Mouse (Mus musculus) heart, embryonic 14.5 days (tissue): ENCODE data around the gene Gemin5. TPM values are rescaled to one million over a fixed set of nuclear protein-coding genes. Genes with fewer than 3 reads are reported as not detected.
"Not testable (repeated sequence)": the region's sequence is repeated elsewhere in the genome, so short reads cannot be mapped to it uniquely, and the experiment has no call there.

Source experiments
- ATAC-seq: fragments of 200-750 bp; cut with Nextera tagmentation; 2 replicates; pipeline ENCODE4 v1.8.0; 2017; ENCODE audit warnings: low read depth, moderate TSS enrichment; ENCODE audit not compliant: insufficient number of reproducible peaks, insufficient read depth, low FRiP score
- H3K27ac ChIP-seq, 2 experiments: fragments of 200-500 bp in 1 of 2; fragments of 300-500 bp in 1 of 2; sonication (generic) in 1 of 2; replicated peaks in 1 of 2; 2 replicates each; pipeline ENCODE4 v1.5.1; 2012 to 2014; ENCODE audit warnings: low read depth in 2 of 2, low read length in 2 of 2, control low read depth in 1 of 2, mild to moderate bottlenecking in 1 of 2, mixed read lengths in 1 of 2; ENCODE audit not compliant: control insufficient read depth in 1 of 2, insufficient read depth in 1 of 2
- H3K27me3 ChIP-seq: fragments of 300-500 bp; sonication (generic); 2 replicates; pipeline ENCODE4 v1.6.1; 2014; ENCODE audit warnings: mild to moderate bottlenecking, low read length, control low read depth; ENCODE audit not compliant: control insufficient read depth, insufficient read depth
- H3K36me3 ChIP-seq: fragments of 300-500 bp; sonication (generic); 2 replicates; pipeline ENCODE4 v1.6.1; 2014; ENCODE audit warnings: mild to moderate bottlenecking, control low read depth, low read length, mixed read lengths; ENCODE audit not compliant: control insufficient read depth, insufficient read depth
- H3K4me1 ChIP-seq, 2 experiments: fragments of 200-500 bp in 1 of 2; fragments of 300-500 bp in 1 of 2; sonication (generic) in 1 of 2; 2 replicates each; pipeline ENCODE4 v1.6.1; 2012 to 2014; ENCODE audit warnings: low read length in 2 of 2, control low read depth in 1 of 2, mixed read lengths in 1 of 2; ENCODE audit not compliant: control insufficient read depth in 2 of 2, insufficient read depth in 2 of 2
- H3K4me2 ChIP-seq: fragments of 300-500 bp; sonication (generic); 2 replicates; pipeline ENCODE4 v1.6.1; 2014; ENCODE audit warnings: mild to moderate bottlenecking, low read length
- H3K4me3 ChIP-seq, 2 experiments: fragments of 200-500 bp in 1 of 2; fragments of 300-500 bp in 1 of 2; sonication (generic) in 1 of 2; 2 replicates each; pipeline ENCODE4 v1.5.1; 2012 to 2014; ENCODE audit warnings: low read length in 2 of 2, mild to moderate bottlenecking in 2 of 2, control low read depth in 1 of 2, low read depth in 1 of 2, moderate library complexity in 1 of 2; ENCODE audit not compliant: control insufficient read depth in 1 of 2, insufficient read depth in 1 of 2
- H3K9ac ChIP-seq: fragments of 300-500 bp; sonication (generic); 2 replicates; pipeline ENCODE4 v1.6.1; 2014; ENCODE audit warnings: mild to moderate bottlenecking, low read length
- H3K9me3 ChIP-seq: fragments of 300-500 bp; sonication (generic); 2 replicates; pipeline ENCODE4 v1.6.1; 2016; ENCODE audit warnings: low read length, control low read depth; ENCODE audit not compliant: control insufficient read depth
- WGBS: fragments of 180-500 bp; shearing (Covaris S2); extraction: QIAGEN DNeasy Blood & Tissue Kit; methylation state at CpG from one replicate; pipeline ENCODE4 v1.1.7; 2014; 5-methylcytosine and 5-hydroxymethylcytosine counted together
- polyA plus RNA-seq: library from polyadenylated mRNA; unstranded; fragments of >200 nt; fragmentation: Nextera tagmentation; extraction: Ambion mirVana; gene quantifications from 2 replicates; pipeline ENCODE4 v1.2.1, GENCODE M21; 2014

Gemin5 gene
- 13.3 and 14.1 TPM in 2 replicates for polyA plus RNA-seq

DNA sequence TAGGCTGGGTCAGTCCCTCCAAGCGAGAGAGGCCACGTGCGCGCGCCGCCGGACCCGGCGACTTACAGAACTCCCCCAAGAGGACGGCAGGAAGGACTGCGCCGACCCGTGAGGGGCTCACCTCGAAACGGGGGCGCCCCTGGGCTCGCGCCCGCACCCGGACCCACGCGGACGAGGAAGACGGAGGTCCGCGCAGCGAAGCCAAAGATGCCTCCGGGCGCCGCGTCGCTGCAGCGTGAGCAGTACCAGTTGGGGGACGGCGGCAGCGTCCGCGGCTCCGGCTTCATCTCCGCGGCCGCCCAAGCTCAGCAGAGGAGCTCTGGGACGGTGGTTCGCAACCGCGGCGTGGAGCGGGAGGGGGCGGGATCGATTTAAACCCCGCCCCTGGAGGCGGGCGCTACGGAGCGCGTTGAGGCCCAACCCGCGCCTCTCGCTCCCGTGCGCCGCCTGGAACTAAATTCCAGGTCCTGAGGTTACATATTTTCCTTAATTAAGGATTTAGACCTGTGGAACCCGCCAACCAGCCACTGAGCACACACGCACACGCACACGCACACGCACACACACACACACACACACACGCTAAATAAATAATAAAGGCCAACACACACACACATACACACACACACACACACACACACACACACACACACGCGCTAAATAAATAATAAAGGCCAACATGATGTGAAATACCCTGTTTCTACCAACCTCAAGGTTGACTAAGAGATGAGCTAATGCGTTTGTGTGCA, at the start of gene Gemin5:
Gene Gemin5 (minus strand): TSS at position 373 of the 749 bp plus-strand sequence.
- Histone ChIP-seq H3K27ac (peak within 1 kb of the TSS; percentile 30 to 59), H3K4me3 (peak within 1 kb of the TSS; percentile 67 to 99), H3K4me2 (peak within 1 kb of the TSS; percentile 74), H3K4me1 (peaks cover 0 to 14% of the 10 kb centered on the region in 2 experiments; a peak in 3 of 4 replicates), H3K9ac (peak within 1 kb of the TSS; percentile 79), H3K27me3 (no peaks in the 10 kb centered on the region), H3K9me3 (no peaks in the 10 kb centered on the region), H3K36me3 (peaks cover 41% of the 10 kb centered on the region)
- WGBS: 2% methylated on average over 68 of the region's 71 CpGs
- peak; percentile 73 for ATAC-seq

DNA sequence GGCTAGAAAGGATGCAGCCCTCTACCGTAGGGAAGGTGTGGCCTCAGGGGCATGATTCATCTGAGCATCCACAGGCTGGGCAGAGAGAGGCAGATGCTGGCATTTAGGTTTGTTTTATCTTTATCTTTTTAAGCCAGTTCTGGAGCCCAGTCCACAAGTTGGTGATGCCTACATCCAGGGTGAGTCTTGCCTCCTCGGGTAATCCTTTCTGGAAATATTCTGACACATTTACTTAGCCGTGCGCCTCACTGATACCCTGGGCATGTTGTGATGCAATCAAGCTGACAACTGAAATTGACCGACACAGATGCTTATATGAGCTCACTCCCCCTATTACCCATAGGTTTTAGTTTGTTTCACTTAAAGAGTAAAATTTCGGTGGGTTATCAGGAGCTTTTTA, 48.5 kb upstream of the Gemin5 start:
- H3K4me3 ChIP-seq: no peak overlapping the region
- 80% methylated on average over 6 of the region's 6 CpGs for WGBS

GRCm38 (mm10) chr11:58215814-58216213, 47.5 kb upstream of the Gemin5 start:
- H3K4me2 ChIP-seq: peak overlapping the region; percentile 71
- no peak overlapping the region for H3K4me3 ChIP-seq
- 78% methylated on average over 5 of the region's 5 CpGs for WGBS
- H3K4me1 ChIP-seq: peaks cover 6 to 17% of the 10 kb centered on the region in 2 experiments
- no peaks in the 10 kb centered on the region for H3K36me3 ChIP-seq
- H3K27ac ChIP-seq: no peak overlapping the region
- H3K9ac ChIP-seq: no peak overlapping the region
- no peaks in the 10 kb centered on the region for H3K9me3 ChIP-seq
- ATAC-seq: no peak
- H3K27me3 ChIP-seq: no peaks in the 10 kb centered on the region

More for the DNA sequence above, 48.5 kb upstream of the Gemin5 start:
- Histone ChIP-seq H3K4me2 (no peak overlapping the region), H3K27me3 (no peaks in the 10 kb centered on the region), H3K4me1 (peaks cover 0 to 11% of the 10 kb centered on the region in 2 experiments; a peak in 2 of 4 replicates), H3K27ac (no peak overlapping the region), H3K36me3 (no peaks in the 10 kb centered on the region), H3K9ac (no peak overlapping the region), H3K9me3 (no peaks in the 10 kb centered on the region)
- no peak for ATAC-seq

DNA sequence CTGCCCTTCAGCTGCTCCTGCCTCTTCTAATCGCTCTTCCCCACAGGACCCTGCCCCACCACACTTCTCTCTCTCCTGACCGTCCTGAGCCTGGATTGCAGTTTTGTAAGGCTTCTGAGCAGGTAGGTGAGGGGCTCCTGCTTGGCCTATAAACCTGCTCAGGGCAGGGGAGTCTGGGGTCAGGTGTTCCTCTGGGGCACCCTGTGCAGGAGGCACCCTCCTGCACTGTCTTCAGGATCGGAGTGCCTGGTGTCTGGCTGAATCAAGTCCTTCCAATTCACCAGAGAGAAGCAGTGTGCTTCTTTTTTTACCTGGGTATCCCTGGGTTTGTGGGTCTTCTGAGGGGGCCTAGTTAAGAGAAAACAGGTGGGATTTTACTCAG, 46.7 kb upstream of the Gemin5 start:
- Histone ChIP-seq H3K4me2 (peak overlapping the region; percentile 71), H3K4me1 (peaks cover 7 to 17% of the 10 kb centered on the region in 2 experiments), H3K4me3 (peak overlapping the region; percentile 60 to 81), H3K9ac (peak overlapping the region; percentile 77)
- H3K27ac ChIP-seq, H3K36me3 ChIP-seq, H3K27me3 ChIP-seq, ATAC-seq, H3K9me3 ChIP-seq: not testable (repeated sequence)
- WGBS: 10% methylated on average over 2 of the region's 3 CpGs

DNA sequence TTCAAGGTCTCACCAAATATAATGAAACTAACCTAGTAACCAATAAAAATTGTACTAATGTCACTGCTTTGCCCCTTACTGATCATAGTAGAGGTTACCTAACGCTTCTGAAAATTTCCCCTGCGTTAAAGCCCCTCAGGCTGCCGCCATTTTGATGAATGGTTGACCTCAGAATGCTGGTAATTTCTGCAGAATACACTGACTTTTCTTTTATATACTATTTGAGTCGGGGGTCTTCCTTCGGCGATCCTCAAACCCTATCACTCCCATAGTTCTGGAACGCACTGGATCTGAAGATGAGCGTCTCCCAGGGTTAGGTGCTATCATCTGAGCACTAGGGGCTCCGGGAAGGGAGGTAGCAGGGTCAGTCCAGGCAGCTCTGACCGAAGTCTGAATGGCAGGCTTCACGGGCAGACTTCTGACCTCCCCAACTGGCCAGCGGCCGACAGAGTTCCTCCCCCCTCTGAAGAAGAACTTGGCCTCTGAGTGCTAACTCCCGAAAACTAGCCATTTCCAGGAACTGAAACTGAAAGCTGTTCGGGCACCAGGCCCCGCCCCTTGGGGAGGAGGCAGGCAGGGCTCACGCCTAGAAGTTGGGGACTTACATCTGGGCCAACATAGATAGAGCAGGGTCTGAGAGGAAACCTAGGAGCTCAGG, 46.2 kb upstream of the Gemin5 start:
- peak overlapping the region; percentile 60 to 81 for H3K4me3 ChIP-seq
- peak overlapping the region; percentile 71 for H3K4me2 ChIP-seq
- no peaks in the 10 kb centered on the region for H3K27me3 ChIP-seq
- H3K4me1 ChIP-seq: peaks cover 7 to 17% of the 10 kb centered on the region in 2 experiments
- 28% methylated on average over 15 of the region's 17 CpGs for WGBS
- peak overlapping the region; percentile 77 for H3K9ac ChIP-seq
- ATAC-seq: peak; percentile 58; the same call in 1 of the 2 replicates
- H3K36me3 ChIP-seq: no peaks in the 10 kb centered on the region
- H3K27ac ChIP-seq: peak overlapping the region; percentile 36 to 68; a peak in 3 of 4 replicates
- H3K9me3 ChIP-seq: no peaks in the 10 kb centered on the region

DNA sequence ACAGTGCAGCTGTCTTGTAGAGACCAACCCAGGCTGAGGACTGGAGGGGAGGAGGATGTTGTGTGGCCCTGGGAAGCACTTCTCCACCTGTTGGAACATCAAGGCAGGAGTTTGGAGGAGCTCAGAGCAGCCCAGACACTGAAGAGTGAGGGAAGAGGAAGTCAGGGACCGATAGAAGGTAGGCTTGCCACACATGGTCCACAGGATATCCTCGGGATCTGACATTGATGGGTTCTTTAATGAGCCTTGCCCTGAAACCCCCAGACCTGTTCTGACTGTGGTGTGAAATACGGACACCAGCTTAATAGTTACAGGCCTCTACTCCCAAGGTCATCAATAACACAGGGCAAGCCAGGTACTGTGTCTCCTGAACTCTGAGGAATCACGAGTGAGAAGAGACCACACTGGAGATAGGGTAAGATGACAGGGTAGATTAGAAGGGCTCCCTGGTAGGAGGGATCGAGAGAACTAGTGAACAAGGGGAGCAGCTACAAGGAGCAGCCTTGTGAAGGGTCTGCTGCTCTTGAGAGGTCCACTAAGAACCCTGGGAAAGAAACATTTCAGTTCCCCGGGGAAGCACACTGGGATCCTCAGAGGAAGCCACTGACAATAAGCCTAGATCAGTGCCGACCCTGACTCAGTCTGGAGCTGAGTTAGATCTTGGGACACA, 45.5 kb upstream of the Gemin5 start:
- Histone ChIP-seq H3K4me2 (peak overlapping the region; percentile 71; the same call in 1 of the 2 replicates), H3K4me1 (peaks cover 7 to 17% of the 10 kb centered on the region in 2 experiments), H3K36me3 (no peaks in the 10 kb centered on the region), H3K27ac (no peak overlapping the region), H3K9me3 (no peaks in the 10 kb centered on the region), H3K4me3 (peak overlapping the region in 1 of 2 experiments; percentile 60; a peak in 1 of 4 replicates), H3K9ac (no peak overlapping the region), H3K27me3 (no peaks in the 10 kb centered on the region)
- no peak for ATAC-seq
- 70% methylated on average over 7 of the region's 7 CpGs for WGBS

DNA sequence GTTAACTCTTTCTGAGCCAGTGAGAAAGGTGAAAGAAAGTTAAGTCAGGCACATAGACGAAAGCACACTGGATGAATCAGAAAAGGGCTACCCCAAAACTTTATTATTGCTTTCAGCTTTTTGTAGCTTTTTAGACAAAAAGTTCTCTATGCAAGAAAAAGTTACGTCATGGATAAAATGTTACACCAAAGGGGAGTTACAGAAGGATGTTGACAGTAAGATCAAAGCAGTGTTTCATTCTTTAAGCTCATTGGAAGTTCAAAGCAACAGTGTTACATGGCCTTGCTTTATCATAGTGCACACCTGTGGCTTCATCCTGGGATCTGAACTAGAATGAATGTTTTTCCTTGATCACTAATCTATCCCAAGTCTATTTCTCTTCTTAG, 43.3 kb upstream of the Gemin5 start:
- Histone ChIP-seq H3K4me2 (peak overlapping the region; percentile 35), H3K4me3 (no peak overlapping the region), H3K36me3 (no peaks in the 10 kb centered on the region), H3K4me1 (peaks cover 7 to 17% of the 10 kb centered on the region in 2 experiments), H3K27me3 (no peaks in the 10 kb centered on the region), H3K27ac (peak overlapping the region; percentile 14 to 33; a peak in 1 of 4 replicates), H3K9ac (peak overlapping the region; percentile 56; the same call in 1 of the 2 replicates), H3K9me3 (no peaks in the 10 kb centered on the region)
- WGBS: 42% methylated on average over 2 of the region's 2 CpGs
- no peak for ATAC-seq
